Mouse (Mus musculus) 3134 (cell line): ENCODE results near the gene Olfm1.

Experiments used
- DNase-seq: peaks from one replicate; pipeline ENCODE4 v3.0.0-alpha.2; 2011; ENCODE audit warnings: low spot score; ENCODE audit not compliant: insufficient read length; ENCODE audit errors: extremely low read depth

The Olfm1 gene

GRCm38 (mm10) chr2:28192821-28193689 lies at the start of gene Olfm1:
Gene Olfm1, plus strand, starts transcription at chr2:28192992.
- DNase-seq = no peak

GRCm38 (mm10) chr2:28143417-28144045 lies 49.3 kb upstream of the Olfm1 start:
- no peak for DNase-seq

GRCm38 (mm10) chr2:28145702-28146101 lies 47.1 kb upstream of the Olfm1 start:
- DNase-seq = no peak

GRCm38 (mm10) chr2:28146152-28146551 lies 46.6 kb upstream of the Olfm1 start:
- no peak for DNase-seq

GRCm38 (mm10) chr2:28146685-28147084 lies 46.1 kb upstream of the Olfm1 start:
- DNase-seq = no peak

GRCm38 (mm10) chr2:28147248-28147794 lies 45.5 kb upstream of the Olfm1 start:
- no peak for DNase-seq

GRCm38 (mm10) chr2:28149688-28150087 lies 43.1 kb upstream of the Olfm1 start:
- no peak for DNase-seq

GRCm38 (mm10) chr2:28160568-28160967 lies 32.2 kb upstream of the Olfm1 start:
- DNase-seq = no peak

GRCm38 (mm10) chr2:28165570-28165969 lies 27.2 kb upstream of the Olfm1 start:
- DNase-seq = no peak

GRCm38 (mm10) chr2:28169336-28169735 lies 23.5 kb upstream of the Olfm1 start:
- no peak for DNase-seq

GRCm38 (mm10) chr2:28171962-28172361 lies 20.8 kb upstream of the Olfm1 start:
- DNase-seq = no peak

GRCm38 (mm10) chr2:28173225-28174141 lies 19.3 kb upstream of the Olfm1 start:
- no peak for DNase-seq

GRCm38 (mm10) chr2:28174441-28174840 lies 18.4 kb upstream of the Olfm1 start:
- DNase-seq = no peak

GRCm38 (mm10) chr2:28178600-28178999 lies 14.2 kb upstream of the Olfm1 start:
- no peak for DNase-seq

- DNase-seq = no peak
Observed at GRCm38 (mm10) chr2:28180053-28180452, 12.7 kb upstream of the Olfm1 start.

- no peak for DNase-seq
Observed at GRCm38 (mm10) chr2:28188398-28188944, 4.3 kb upstream of the Olfm1 start.

- no peak for DNase-seq
Observed at GRCm38 (mm10) chr2:28193690-28194087, 897 bp downstream of the Olfm1 start.

GRCm38 (mm10) chr2:28194962-28195617 lies 2.3 kb downstream of the Olfm1 start:
- no peak for DNase-seq

GRCm38 (mm10) chr2:28195726-28196125 lies 2.9 kb downstream of the Olfm1 start:
- DNase-seq = no peak

GRCm38 (mm10) chr2:28201441-28201841 lies 8.6 kb downstream of the Olfm1 start:
- no peak for DNase-seq
